Mouse (Mus musculus): Measurements from ENCODE around the gene Pbx4. TPM values are rescaled to one million over a fixed set of nuclear protein-coding genes. Genes with fewer than 3 reads are reported as not detected.
A peak's percentile ranks its signal among the peaks of the same experiment; 100 is the strongest.

Pbx4 gene
- polyA plus RNA-seq, 1 experiment from 2014 or later, result 7.7 TPM

- Histone ChIP-seq H3K9me3 (replicated peaks; ENCODE audit: low read length) (no peaks in the 10 kb centered on the region), H3K4me3 (replicated peaks; ENCODE audit: low read depth, low read length) (no peak overlapping the region), H3K27me3 (ENCODE audit: insufficient read depth, low read length) (no peaks in the 10 kb centered on the region), H3K9ac (ENCODE audit: low read depth, low read length) (no peak overlapping the region), H3K4me1 (replicated peaks; ENCODE audit: insufficient read depth, low read length) (no peaks in the 10 kb centered on the region), H3K4me2 (ENCODE audit: low read length) (no peak overlapping the region), H3K36me3 (ENCODE audit: insufficient read depth, low read length) (no peaks in the 10 kb centered on the region), H3K27ac (no peak overlapping the region)
- ATAC-seq (replicated peaks; ENCODE audit: low FRiP score, low read depth) (no peak), DNase-seq (ENCODE audit: low spot score) (no peak)
- TF ChIP-seq CTCF (IDR thresholded peaks at IDR 0.05; ENCODE audit: low read depth), result no peak
- 88% methylated on average over 5 of the region's 5 CpGs for WGBS
Observed at GRCm38 (mm10) chr8:69863387-69864020, 31.2 kb downstream of the Pbx4 start.

- WGBS, result 52% methylated on average over 5 of the region's 5 CpGs
- ATAC-seq (replicated peaks; ENCODE audit: low FRiP score, low read depth) (no peak), DNase-seq (ENCODE audit: low spot score) (no peak)
- Histone ChIP-seq H3K27ac (no peak overlapping the region), H3K4me2 (ENCODE audit: low read length) (no peak overlapping the region), H3K4me1 (replicated peaks; ENCODE audit: insufficient read depth, low read length) (no peaks in the 10 kb centered on the region), H3K9me3 (replicated peaks; ENCODE audit: low read length) (no peaks in the 10 kb centered on the region), H3K4me3 (replicated peaks; ENCODE audit: low read depth, low read length) (no peak overlapping the region), H3K36me3 (ENCODE audit: insufficient read depth, low read length) (no peaks in the 10 kb centered on the region), H3K27me3 (ENCODE audit: insufficient read depth, low read length) (no peaks in the 10 kb centered on the region), H3K9ac (ENCODE audit: low read depth, low read length) (no peak overlapping the region)
- no peak for TF ChIP-seq CTCF (IDR thresholded peaks at IDR 0.05; ENCODE audit: low read depth)
Observed at GRCm38 (mm10) chr8:69864180-69864579, 31.9 kb downstream of the Pbx4 start.

GRCm38 (mm10) chr8:69867696-69868326 is 35.5 kb downstream of the Pbx4 start:
- Histone ChIP-seq H3K27me3 (ENCODE audit: insufficient read depth, low read length) (no peaks in the 10 kb centered on the region), H3K4me1 (replicated peaks; ENCODE audit: insufficient read depth, low read length) (no peaks in the 10 kb centered on the region), H3K9me3 (replicated peaks; ENCODE audit: low read length) (no peaks in the 10 kb centered on the region), H3K9ac (ENCODE audit: low read depth, low read length) (no peak overlapping the region), H3K27ac (no peak overlapping the region), H3K36me3 (ENCODE audit: insufficient read depth, low read length) (no peaks in the 10 kb centered on the region), H3K4me2 (ENCODE audit: low read length) (no peak overlapping the region), H3K4me3 (replicated peaks; ENCODE audit: low read depth, low read length) (no peak overlapping the region)
- DNase-seq (ENCODE audit: low spot score) (no peak), ATAC-seq (replicated peaks; ENCODE audit: low FRiP score, low read depth) (no peak; the same call in 1 of the 2 replicates)
- no peak for TF ChIP-seq CTCF (IDR thresholded peaks at IDR 0.05; ENCODE audit: low read depth)
- WGBS, result 60% methylated on average over 5 of the region's 5 CpGs

- Histone ChIP-seq H3K27ac (no peak overlapping the region), H3K27me3 (ENCODE audit: insufficient read depth, low read length) (no peaks in the 10 kb centered on the region), H3K9me3 (replicated peaks; ENCODE audit: low read length) (no peaks in the 10 kb centered on the region), H3K4me3 (replicated peaks; ENCODE audit: low read depth, low read length) (no peak overlapping the region), H3K4me1 (replicated peaks; ENCODE audit: insufficient read depth, low read length) (no peaks in the 10 kb centered on the region), H3K36me3 (ENCODE audit: insufficient read depth, low read length) (no peaks in the 10 kb centered on the region), H3K9ac (ENCODE audit: low read depth, low read length) (no peak overlapping the region), H3K4me2 (ENCODE audit: low read length) (no peak overlapping the region)
- 84% methylated on average over 11 of the region's 11 CpGs for WGBS
- ATAC-seq (replicated peaks; ENCODE audit: low FRiP score, low read depth) (no peak), DNase-seq (ENCODE audit: low spot score) (no peak)
- no peak for TF ChIP-seq CTCF (IDR thresholded peaks at IDR 0.05; ENCODE audit: low read depth)
Observed at GRCm38 (mm10) chr8:69870003-69870765, 37.9 kb downstream of the Pbx4 start.

- Histone ChIP-seq H3K4me3 (replicated peaks; ENCODE audit: low read depth, low read length) (no peak overlapping the region), H3K27ac (no peak overlapping the region), H3K4me2 (ENCODE audit: low read length) (no peak overlapping the region), H3K9ac (ENCODE audit: low read depth, low read length) (no peak overlapping the region), H3K36me3 (ENCODE audit: insufficient read depth, low read length) (no peaks in the 10 kb centered on the region), H3K4me1 (replicated peaks; ENCODE audit: insufficient read depth, low read length) (no peaks in the 10 kb centered on the region), H3K9me3 (replicated peaks; ENCODE audit: low read length) (no peaks in the 10 kb centered on the region), H3K27me3 (ENCODE audit: insufficient read depth, low read length) (no peaks in the 10 kb centered on the region)
- no peak for TF ChIP-seq CTCF (IDR thresholded peaks at IDR 0.05; ENCODE audit: low read depth)
- DNase-seq (ENCODE audit: low spot score) (no peak), ATAC-seq (replicated peaks; ENCODE audit: low FRiP score, low read depth) (no peak)
- WGBS, result 81% methylated on average over 6 of the region's 6 CpGs
Observed at GRCm38 (mm10) chr8:69870907-69871306, 38.6 kb downstream of the Pbx4 start.

GRCm38 (mm10) chr8:69874155-69874554 is 41.9 kb downstream of the Pbx4 start:
- Histone ChIP-seq H3K27ac (no peak overlapping the region), H3K4me3 (replicated peaks; ENCODE audit: low read depth, low read length) (no peak overlapping the region), H3K36me3 (ENCODE audit: insufficient read depth, low read length) (no peaks in the 10 kb centered on the region), H3K4me2 (ENCODE audit: low read length) (no peak overlapping the region), H3K9ac (ENCODE audit: low read depth, low read length) (no peak overlapping the region), H3K9me3 (replicated peaks; ENCODE audit: low read length) (no peaks in the 10 kb centered on the region), H3K27me3 (ENCODE audit: insufficient read depth, low read length) (peaks cover 1% of the 10 kb centered on the region; the same call in 1 of the 2 replicates), H3K4me1 (replicated peaks; ENCODE audit: insufficient read depth, low read length) (no peaks in the 10 kb centered on the region)
- peak; percentile 80 for TF ChIP-seq CTCF (IDR thresholded peaks at IDR 0.05; ENCODE audit: low read depth)
- 11% methylated on average over 9 of the region's 9 CpGs for WGBS
- ATAC-seq (replicated peaks; ENCODE audit: low FRiP score, low read depth) (no peak), DNase-seq (ENCODE audit: low spot score) (peak; percentile 76)
